Mouse (Mus musculus): ENCODE measurements at regions not wholly inside any gene's neighbourhood (a gene's known extent, or its start where the extent isn't known, plus 50 kb on each side); places are given as distances from the start of the nearest gene placed in this dataset.

- no peak for DNase-seq
Measured at GRCm38 (mm10) chr6:60217840-60218239, 611.8 kb downstream of the Snca start.

- peak; percentile 8 for DNase-seq
Measured at GRCm38 (mm10) chr6:60201548-60201947, 628.1 kb downstream of the Snca start.
